Mouse (Mus musculus): ENCODE results near the gene Dlg2. TPM values are rescaled to one million over a fixed set of nuclear protein-coding genes. Genes with fewer than 3 reads are reported as not detected.
A peak's percentile ranks its signal among the peaks of the same experiment; 100 is the strongest.

Gene Dlg2
- polyA plus RNA-seq, 1 experiment, result 0.85 TPM

- TF ChIP-seq EP300 (IDR thresholded peaks at IDR 0.05; ENCODE audit: insufficient read depth, low read depth, low read length) (no peak), CTCF (IDR thresholded peaks at IDR 0.05; ENCODE audit: low read depth, low read length) (no peak), POLR2A (IDR thresholded peaks at IDR 0.05; ENCODE audit: insufficient read depth, low read length) (no peak)
- Histone ChIP-seq H3K36me3 (ENCODE audit: control insufficient read depth, insufficient read depth, low read length, poor library complexity, severe bottlenecking) (peaks cover 29% of the 10 kb centered on the region), H3K4me3 (ENCODE audit: low read depth, low read length) (peak overlapping the region; percentile 93), H3K27ac (ENCODE audit: insufficient read depth, low read length) (no peak overlapping the region), H3K4me1 (ENCODE audit: control insufficient read depth, insufficient read depth, low read length) (no peaks in the 10 kb centered on the region), H3K9me3 (replicated peaks; ENCODE audit: control insufficient read depth, insufficient read depth, low read length, poor library complexity, severe bottlenecking) (no peaks in the 10 kb centered on the region), H3K27me3 (ENCODE audit: control insufficient read depth, insufficient read depth, low read length, poor library complexity, severe bottlenecking) (no peaks in the 10 kb centered on the region), H3K9ac (ENCODE audit: low read depth, poor library complexity, severe bottlenecking) (peak overlapping the region; percentile 96)
Measured at GRCm38 (mm10) chr7:90443101-90444091, 33.1 kb upstream of the Dlg2 start.

- peaks cover 31% of the 10 kb centered on the region for H3K36me3 ChIP-seq (ENCODE audit: control insufficient read depth, insufficient read depth, low read length, poor library complexity, severe bottlenecking)
- H3K4me3 ChIP-seq (ENCODE audit: low read depth, low read length), result peak overlapping the region; percentile 93
- H3K27me3 ChIP-seq (ENCODE audit: control insufficient read depth, insufficient read depth, low read length, poor library complexity, severe bottlenecking), result no peaks in the 10 kb centered on the region
- H3K4me1 ChIP-seq (ENCODE audit: control insufficient read depth, insufficient read depth, low read length), result no peaks in the 10 kb centered on the region
- H3K9ac ChIP-seq (ENCODE audit: low read depth, poor library complexity, severe bottlenecking), result peak overlapping the region; percentile 96
- no peak overlapping the region for H3K27ac ChIP-seq (ENCODE audit: insufficient read depth, low read length)
- no peaks in the 10 kb centered on the region for H3K9me3 ChIP-seq (replicated peaks; ENCODE audit: control insufficient read depth, insufficient read depth, low read length, poor library complexity, severe bottlenecking)
- no peak for TF ChIP-seq EP300 (IDR thresholded peaks at IDR 0.05; ENCODE audit: insufficient read depth, low read depth, low read length)
- TF ChIP-seq CTCF (IDR thresholded peaks at IDR 0.05; ENCODE audit: low read depth, low read length), result no peak
- TF ChIP-seq POLR2A (IDR thresholded peaks at IDR 0.05; ENCODE audit: insufficient read depth, low read length), result no peak
Measured at GRCm38 (mm10) chr7:90444206-90444605, 32.3 kb upstream of the Dlg2 start.

GRCm38 (mm10) chr7:90456149-90456844, 20.2 kb upstream of the Dlg2 start:
- no peaks in the 10 kb centered on the region for H3K4me1 ChIP-seq (ENCODE audit: control insufficient read depth, insufficient read depth, low read length)
- TF ChIP-seq CTCF (IDR thresholded peaks at IDR 0.05; ENCODE audit: low read depth, low read length) (no peak), EP300 (IDR thresholded peaks at IDR 0.05; ENCODE audit: insufficient read depth, low read depth, low read length) (no peak), POLR2A (IDR thresholded peaks at IDR 0.05; ENCODE audit: insufficient read depth, low read length) (no peak)
- H3K27me3 ChIP-seq (ENCODE audit: control insufficient read depth, insufficient read depth, low read length, poor library complexity, severe bottlenecking), result no peaks in the 10 kb centered on the region
- peaks cover 10% of the 10 kb centered on the region for H3K36me3 ChIP-seq (ENCODE audit: control insufficient read depth, insufficient read depth, low read length, poor library complexity, severe bottlenecking)
- H3K27ac ChIP-seq (ENCODE audit: insufficient read depth, low read length), result no peak overlapping the region
- H3K9ac ChIP-seq (ENCODE audit: low read depth, poor library complexity, severe bottlenecking), result peak overlapping the region; percentile 76
- no peak overlapping the region; the same call in none of the 2 replicates for H3K4me3 ChIP-seq (ENCODE audit: low read depth, low read length)
- no peaks in the 10 kb centered on the region for H3K9me3 ChIP-seq (replicated peaks; ENCODE audit: control insufficient read depth, insufficient read depth, low read length, poor library complexity, severe bottlenecking)

- H3K4me1 ChIP-seq (ENCODE audit: control insufficient read depth, insufficient read depth, low read length), result no peaks in the 10 kb centered on the region
- TF ChIP-seq CTCF (IDR thresholded peaks at IDR 0.05; ENCODE audit: low read depth, low read length), result no peak
- TF ChIP-seq EP300 (IDR thresholded peaks at IDR 0.05; ENCODE audit: insufficient read depth, low read depth, low read length), result peak; percentile 50; the same call in 1 of the 2 replicates
- peak; percentile 46 for TF ChIP-seq POLR2A (IDR thresholded peaks at IDR 0.05; ENCODE audit: insufficient read depth, low read length)
- peaks cover 6% of the 10 kb centered on the region for H3K36me3 ChIP-seq (ENCODE audit: control insufficient read depth, insufficient read depth, low read length, poor library complexity, severe bottlenecking)
- no peaks in the 10 kb centered on the region for H3K9me3 ChIP-seq (replicated peaks; ENCODE audit: control insufficient read depth, insufficient read depth, low read length, poor library complexity, severe bottlenecking)
- peak within 1 kb of the TSS; percentile 72 for H3K4me3 ChIP-seq (ENCODE audit: low read depth, low read length)
- no peak within 1 kb of the TSS for H3K27ac ChIP-seq (ENCODE audit: insufficient read depth, low read length)
- H3K27me3 ChIP-seq (ENCODE audit: control insufficient read depth, insufficient read depth, low read length, poor library complexity, severe bottlenecking), result no peaks in the 10 kb centered on the region
- H3K9ac ChIP-seq (ENCODE audit: low read depth, poor library complexity, severe bottlenecking), result peak within 1 kb of the TSS; percentile 76
Measured at GRCm38 (mm10) chr7:90456845-90457468, 19.5 kb upstream of the Dlg2 start, which contains the start of gene Tmem126a. Gene Tmem126a (minus strand): TSS chr7:90457229.

GRCm38 (mm10) chr7:90457517-90457916, 19.0 kb upstream of the Dlg2 start:
- H3K4me3 ChIP-seq (ENCODE audit: low read depth, low read length), result peak overlapping the region; percentile 72
- no peaks in the 10 kb centered on the region for H3K27me3 ChIP-seq (ENCODE audit: control insufficient read depth, insufficient read depth, low read length, poor library complexity, severe bottlenecking)
- no peak for TF ChIP-seq CTCF (IDR thresholded peaks at IDR 0.05; ENCODE audit: low read depth, low read length)
- TF ChIP-seq EP300 (IDR thresholded peaks at IDR 0.05; ENCODE audit: insufficient read depth, low read depth, low read length), result no peak
- no peak for TF ChIP-seq POLR2A (IDR thresholded peaks at IDR 0.05; ENCODE audit: insufficient read depth, low read length)
- H3K9ac ChIP-seq (ENCODE audit: low read depth, poor library complexity, severe bottlenecking), result peak overlapping the region; percentile 76
- H3K4me1 ChIP-seq (ENCODE audit: control insufficient read depth, insufficient read depth, low read length), result no peaks in the 10 kb centered on the region
- no peaks in the 10 kb centered on the region for H3K9me3 ChIP-seq (replicated peaks; ENCODE audit: control insufficient read depth, insufficient read depth, low read length, poor library complexity, severe bottlenecking)
- no peak overlapping the region for H3K27ac ChIP-seq (ENCODE audit: insufficient read depth, low read length)
- H3K36me3 ChIP-seq (ENCODE audit: control insufficient read depth, insufficient read depth, low read length, poor library complexity, severe bottlenecking), result peaks cover 6% of the 10 kb centered on the region

All from ES-Bruce4 (cell line).